Comparison of ENCODE assay signal across 24 mouse cellular contexts in genomic region chr14:61673184-61673583, GRCm38 (mm10).
A peak's percentile ranks its signal among the peaks of the same experiment; 100 is the strongest.
DNase-seq lines count a peak whose midpoint lies in the region; ATAC-seq and TF ChIP-seq lines count a peak whose summit lies in the region.
"Had no signal": no experiment of that assay in that cellular context is flagged by ENCODE, and none has a peak within 500 bp of the region (broad histone marks: within the 10 kb centered on the region; RNA-seq: fewer than 3 reads in every experiment).

No protein-coding gene starts in this region.

- no peak for TF ChIP-seq CTCF in lung, embryonic 14.5 days (IDR thresholded peaks at IDR 0.05; ENCODE audit: low read depth)
- no peak for TF ChIP-seq CTCF in brain, embryonic 14.5 days (IDR thresholded peaks at IDR 0.05; ENCODE audit: borderline replicate concordance, extremely low read depth, insufficient read depth, insufficient read length)

- WGBS in hindbrain, embryonic 15.5 days: 42% methylated on average over 2 of the region's 2 CpGs
- 84% methylated on average over 2 of the region's 2 CpGs for WGBS in hindbrain, embryonic 10.5 days
- 55% methylated on average over 2 of the region's 2 CpGs for WGBS in lung, embryonic 14.5 days

- no peaks in the 10 kb centered on the region for H3K9me3 ChIP-seq in hindbrain, embryonic 15.5 days
- H3K9me3 ChIP-seq in hindbrain, embryonic 10.5 days: no peaks in the 10 kb centered on the region
- no peaks in the 10 kb centered on the region for H3K9me3 ChIP-seq in lung, embryonic 14.5 days (ENCODE audit: low read depth, low read length)
- H3K9me3 ChIP-seq: liver, embryonic 13.5 days; megakaryocyte, embryonic 14.5 days; midbrain, embryonic 13.5 days had no signal

- no peaks in the 10 kb centered on the region for H3K36me3 ChIP-seq in hindbrain, embryonic 15.5 days
- H3K36me3 ChIP-seq in hindbrain, embryonic 10.5 days: 0 out of 2 replicates have a peak, but pooled peaks cover 6% of the 10 kb centered on the region
- no peaks in the 10 kb centered on the region for H3K36me3 ChIP-seq in lung, embryonic 14.5 days (ENCODE audit: insufficient read depth)
- H3K36me3 ChIP-seq: midbrain, embryonic 13.5 days had no signal

- DNase-seq in hindbrain, embryonic 10.5 days (ENCODE audit: low spot score): no peak
- DNase-seq in lung, embryonic 14.5 days: peak; percentile 31
- no peak for DNase-seq in lung, postnatal 25 days (ENCODE audit: low spot score)
- peak; percentile 31 for DNase-seq in CD4-positive helper T cell, adult 2 months (ENCODE audit: low read depth, low spot score)
- DNase-seq in brain, embryonic 14.5 days (ENCODE audit: low read depth): peak; percentile 73
- no peak for DNase-seq in left cerebral cortex, adult 11 months (ENCODE audit: low spot score)
- DNase-seq in ovary, postnatal 14 days (ENCODE audit: low spot score): no peak
- DNase-seq: adrenal gland, postnatal 10 days; cerebellum, adult 2 months; cerebellum, postnatal 36 days; forebrain, postnatal 0 days; gastrocnemius, postnatal 14 days; heart, adult 2 months; kidney, adult 11 months; layer of hippocampus, postnatal 36 days; liver, embryonic 13.5 days; lung, adult 2 months; lung, postnatal 36 days; right cerebral cortex, postnatal 14 days; thymus, postnatal 4 days had no signal

- no peak for TF ChIP-seq POLR2A in brain, embryonic 14.5 days (IDR thresholded peaks at IDR 0.05; ENCODE audit: borderline replicate concordance, extremely low read depth, insufficient read depth, insufficient read length, poor library complexity, severe bottlenecking)

- 0 out of 2 replicates have a peak, but pooled peaks have one; percentile 45 for ATAC-seq in hindbrain, embryonic 15.5 days (ENCODE audit: low FRiP score, low read depth)
- no peak for ATAC-seq in lung, embryonic 14.5 days (ENCODE audit: insufficient read depth)
- ATAC-seq: forebrain, postnatal 0 days; midbrain, embryonic 13.5 days had no signal

- H3K27me3 ChIP-seq in hindbrain, embryonic 15.5 days: no peaks in the 10 kb centered on the region
- H3K27me3 ChIP-seq in hindbrain, embryonic 10.5 days (ENCODE audit: insufficient read depth, poor library complexity, severe bottlenecking): no peaks in the 10 kb centered on the region
- H3K27me3 ChIP-seq in lung, embryonic 14.5 days (ENCODE audit: insufficient read depth, low read length): no peaks in the 10 kb centered on the region
- H3K27me3 ChIP-seq: liver, embryonic 13.5 days; megakaryocyte, embryonic 14.5 days; midbrain, embryonic 13.5 days had no signal

- no peak overlapping the region for H3K9ac ChIP-seq in hindbrain, embryonic 15.5 days
- no peak overlapping the region for H3K9ac ChIP-seq in lung, embryonic 14.5 days
- H3K9ac ChIP-seq: forebrain, postnatal 0 days; liver, embryonic 13.5 days; midbrain, embryonic 13.5 days had no signal

- H3K4me1 ChIP-seq in hindbrain, embryonic 15.5 days (replicated peaks): 0 out of 2 replicates have a peak, but pooled peaks cover 3% of the 10 kb centered on the region
- H3K4me1 ChIP-seq in hindbrain, embryonic 10.5 days (replicated peaks): no peaks in the 10 kb centered on the region
- no peaks in the 10 kb centered on the region for H3K4me1 ChIP-seq in lung, embryonic 14.5 days (ENCODE audit: insufficient read depth)

- no peak overlapping the region for H3K4me2 ChIP-seq in hindbrain, embryonic 15.5 days
- no peak overlapping the region for H3K4me2 ChIP-seq in lung, embryonic 14.5 days
- H3K4me2 ChIP-seq: liver, embryonic 13.5 days; midbrain, embryonic 13.5 days had no signal

- no peak overlapping the region for H3K27ac ChIP-seq in hindbrain, embryonic 15.5 days (replicated peaks)
- H3K27ac ChIP-seq in hindbrain, embryonic 10.5 days: no peak overlapping the region
- H3K27ac ChIP-seq in lung, embryonic 14.5 days (ENCODE audit: low read depth): no peak overlapping the region
- H3K27ac ChIP-seq: heart, adult 2 months; kidney, postnatal 0 days; liver, embryonic 13.5 days; midbrain, embryonic 13.5 days had no signal

- H3K4me3 ChIP-seq in hindbrain, embryonic 15.5 days: no peak overlapping the region
- no peak overlapping the region for H3K4me3 ChIP-seq in hindbrain, embryonic 10.5 days
- H3K4me3 ChIP-seq in lung, embryonic 14.5 days (ENCODE audit: low read depth, low read length): no peak overlapping the region
- H3K4me3 ChIP-seq: heart, adult 2 months; liver, embryonic 13.5 days; megakaryocyte, embryonic 14.5 days; midbrain, embryonic 13.5 days had no signal

Comparison
In these comparisons a context has a peak if more than half of its experiments do, and no peak if none do; other contexts are left out.
1. DNase-seq: peak in lung, embryonic 14.5 days (single experiment), CD4-positive helper T cell, adult 2 months (single experiment) and brain, embryonic 14.5 days (single experiment); none in hindbrain, embryonic 10.5 days (single experiment), lung, postnatal 25 days (single experiment), left cerebral cortex, adult 11 months (single experiment) and ovary, postnatal 14 days (single experiment).